Mouse (Mus musculus): ENCODE measurements around the gene Abl1.

- TF ChIP-seq POLR2A (IDR thresholded peaks at IDR 0.05; ENCODE audit: low read depth, low read length) (no peak), RAD21 (IDR thresholded peaks at IDR 0.05; ENCODE audit: low read depth, low read length) (no peak), E2F4 (IDR thresholded peaks at IDR 0.05; ENCODE audit: insufficient replicate concordance, low read depth, low read length) (no peak), CTCF (conservative IDR thresholded peaks at IDR 0.05 in 1 of 2, IDR thresholded peaks at IDR 0.05 in 1 of 2; ENCODE audit: low read depth in 2 of 2, low read length in 2 of 2) (no peak), CHD1 (IDR thresholded peaks at IDR 0.05; ENCODE audit: low read depth, low read length) (no peak), RCOR1 (conservative IDR thresholded peaks at IDR 0.05; ENCODE audit: low read depth, low read length) (no peak), EP300 (IDR thresholded peaks at IDR 0.05; ENCODE audit: low read length) (no peak), ELF1 (IDR thresholded peaks at IDR 0.05; ENCODE audit: low read depth, low read length) (no peak), MAX (IDR thresholded peaks at IDR 0.05; ENCODE audit: low read length) (no peak), ZNF384 (IDR thresholded peaks at IDR 0.05; ENCODE audit: low read depth, low read length) (no peak)
Measured at GRCm38 (mm10) chr2:31760486-31760885, 72.3 kb downstream of the Abl1 start.

Measured in CH12.LX (cell line).